Mouse (Mus musculus) neutrophil, adult 5-6 weeks (primary cell): Measurements from ENCODE around the gene Arhgef11. TPM values are rescaled to one million over a fixed set of nuclear protein-coding genes. Genes with fewer than 3 reads are reported as not detected.

Experiments
- ATAC-seq: fragments of 151-379, 151-347 bp; 2 replicates; pipeline ENCODE4 v1.8.0; 2017; ENCODE audit warnings: mild to moderate bottlenecking, moderate TSS enrichment; ENCODE audit not compliant: insufficient number of reproducible peaks, poor library complexity, low FRiP score, severe bottlenecking; ENCODE audit errors: extremely low read depth
- total RNA-seq: library from RNA; stranded (forward); fragments of 200-1000 nt; gene quantifications from 2 replicates; pipeline ENCODE4 v1.2.3, GENCODE M21; 2017

Gene Arhgef11
- total RNA-seq, 1 experiment from 2014 or later: 31.5 TPM

- ATAC-seq: no peak
Measured at GRCm38 (mm10) chr3:87752567-87752966, 135.2 kb downstream of the Arhgef11 start.

GRCm38 (mm10) chr3:87753829-87754228 lies 136.5 kb downstream of the Arhgef11 start:
- no peak for ATAC-seq

- ATAC-seq: peak; percentile 51
Measured at GRCm38 (mm10) chr3:87755964-87756363, 138.6 kb downstream of the Arhgef11 start.

GRCm38 (mm10) chr3:87756488-87756887 lies 139.1 kb downstream of the Arhgef11 start:
- ATAC-seq: no peak

GRCm38 (mm10) chr3:87758641-87759040 lies 141.3 kb downstream of the Arhgef11 start:
- no peak for ATAC-seq

- no peak for ATAC-seq
Measured at GRCm38 (mm10) chr3:87761408-87762375, 144.3 kb downstream of the Arhgef11 start.

- ATAC-seq: no peak
Measured at GRCm38 (mm10) chr3:87763202-87763601, 145.8 kb downstream of the Arhgef11 start.

GRCm38 (mm10) chr3:87763683-87764289 lies 146.4 kb downstream of the Arhgef11 start:
- ATAC-seq: no peak

- ATAC-seq: no peak
Measured at GRCm38 (mm10) chr3:87764506-87764905, 147.1 kb downstream of the Arhgef11 start.

GRCm38 (mm10) chr3:87765091-87765490 lies 147.7 kb downstream of the Arhgef11 start:
- ATAC-seq: peak; percentile 75

GRCm38 (mm10) chr3:87765631-87766283 lies 148.4 kb downstream of the Arhgef11 start:
- no peak for ATAC-seq

- no peak for ATAC-seq
Measured at GRCm38 (mm10) chr3:87766284-87766667, 148.9 kb downstream of the Arhgef11 start.

GRCm38 (mm10) chr3:87767764-87768163 lies 150.4 kb downstream of the Arhgef11 start:
- no peak for ATAC-seq

GRCm38 (mm10) chr3:87768431-87768830 lies 151.1 kb downstream of the Arhgef11 start:
- ATAC-seq: no peak

GRCm38 (mm10) chr3:87768844-87769243 lies 151.5 kb downstream of the Arhgef11 start:
- no peak for ATAC-seq

- ATAC-seq: no peak
Measured at GRCm38 (mm10) chr3:87769506-87769905, 152.1 kb downstream of the Arhgef11 start.

GRCm38 (mm10) chr3:87770280-87770679 lies 152.9 kb downstream of the Arhgef11 start:
- ATAC-seq: peak; percentile 54; the same call in 1 of the 2 replicates

GRCm38 (mm10) chr3:87771088-87771487 lies 153.7 kb downstream of the Arhgef11 start:
- no peak for ATAC-seq

GRCm38 (mm10) chr3:87778283-87778682 lies 160.9 kb downstream of the Arhgef11 start:
- ATAC-seq: no peak

- no peak for ATAC-seq
Measured at GRCm38 (mm10) chr3:87779086-87779485, 161.7 kb downstream of the Arhgef11 start.
